Mouse (Mus musculus): ENCODE measurements around the gene Nxph2. TPM values are rescaled to one million over a fixed set of nuclear protein-coding genes. Genes with fewer than 3 reads are reported as not detected.
"Not testable (repeated sequence)": the region's sequence is repeated elsewhere in the genome, so short reads cannot be mapped to it uniquely, and the experiment has no call there.

Nxph2 gene
- total RNA-seq (2012; rRNA removed) (not detected in 2 replicates), total RNA-seq (2014; rRNA removed) (not detected in 2 replicates), polyA plus RNA-seq (2012; ENCODE audit: insufficient read length, low read depth) (not detected in 2 replicates)

GRCm38 (mm10) chr2:23320746-23321585 is at the start of gene Nxph2:
Gene Nxph2 (plus strand): TSS chr2:23321246.
- H3K27ac ChIP-seq (ENCODE audit: insufficient read depth, low read depth) = no peak within 1 kb of the TSS
- no peaks in the 10 kb centered on the region for H3K79me2 ChIP-seq (replicated peaks; ENCODE audit: control insufficient read depth, extremely low read depth, insufficient read depth, poor library complexity, severe bottlenecking)
- no peaks in the 10 kb centered on the region for H3K4me1 ChIP-seq (ENCODE audit: control insufficient read depth in 1 of 2, insufficient read depth in 2 of 2)
- TF ChIP-seq SIN3A (IDR thresholded peaks at IDR 0.05; ENCODE audit: low read length) (no peak), HCFC1 (IDR thresholded peaks at IDR 0.05; ENCODE audit: low read depth, low read length) (no peak)
- H3K9me3 ChIP-seq (replicated peaks; ENCODE audit: low read length) = no peaks in the 10 kb centered on the region
- no peaks in the 10 kb centered on the region for H3K36me3 ChIP-seq (replicated peaks in 1 of 2; ENCODE audit: control insufficient read depth in 1 of 2, insufficient read depth in 1 of 2, low read length in 1 of 2)
- no peak for DNase-seq (ENCODE audit: extremely low read depth)
- in situ Hi-C loops (cut with MboI; ENCODE audit: low pct_ligation_motif_present, low pct_unique_long_range_greater_than_20kb, low sequenced_read_pairs) = loop anchor here (25.0 kb wide), 1 partner anchor 866 kb away; the partner anchor contains the start of gene Il1f9
- no peak within 1 kb of the TSS for H3K4me3 ChIP-seq (replicated peaks in 1 of 3; ENCODE audit: low read depth in 2 of 3, low read length in 2 of 3, poor library complexity in 1 of 3)
- no peak within 1 kb of the TSS for H3K4me2 ChIP-seq (ENCODE audit: insufficient read depth, low read depth, poor library complexity, severe bottlenecking)
- dilution Hi-C loops (cut with MboI; ENCODE audit: extremely low pct_ligation_motif_present, extremely low pct_unique_long_range_greater_than_20kb, low sequenced_read_pairs) = no loop called here
- H3K9ac ChIP-seq (ENCODE audit: insufficient read depth, low read depth) = no peak within 1 kb of the TSS
- H3K27me3 ChIP-seq (replicated peaks) = no peaks in the 10 kb centered on the region

GRCm38 (mm10) chr2:23290991-23291390 is 30.1 kb upstream of the Nxph2 start:
- H3K79me2 ChIP-seq (replicated peaks; ENCODE audit: control insufficient read depth, extremely low read depth, insufficient read depth, poor library complexity, severe bottlenecking); in situ Hi-C loops (cut with MboI; ENCODE audit: low pct_ligation_motif_present, low pct_unique_long_range_greater_than_20kb, low sequenced_read_pairs); H3K4me2 ChIP-seq (ENCODE audit: insufficient read depth, low read depth, poor library complexity, severe bottlenecking); H3K4me1 ChIP-seq (ENCODE audit: control insufficient read depth in 1 of 2, insufficient read depth in 2 of 2); H3K27ac ChIP-seq (ENCODE audit: insufficient read depth, low read depth); H3K4me3 ChIP-seq (replicated peaks in 1 of 3; ENCODE audit: low read depth in 2 of 3, low read length in 2 of 3, poor library complexity in 1 of 3); H3K36me3 ChIP-seq (replicated peaks in 1 of 2; ENCODE audit: control insufficient read depth in 1 of 2, insufficient read depth in 1 of 2, low read length in 1 of 2); H3K27me3 ChIP-seq (replicated peaks); dilution Hi-C loops (cut with MboI; ENCODE audit: extremely low pct_ligation_motif_present, extremely low pct_unique_long_range_greater_than_20kb, low sequenced_read_pairs); H3K9ac ChIP-seq (ENCODE audit: insufficient read depth, low read depth); H3K9me3 ChIP-seq (replicated peaks; ENCODE audit: low read length): not testable (repeated sequence)
- TF ChIP-seq SIN3A (IDR thresholded peaks at IDR 0.05; ENCODE audit: low read length) = peak; percentile 48; the same call in 1 of the 2 replicates
- DNase-seq (ENCODE audit: extremely low read depth) = peak; percentile 31

- no peaks in the 10 kb centered on the region for H3K36me3 ChIP-seq (replicated peaks in 1 of 2; ENCODE audit: control insufficient read depth in 1 of 2, insufficient read depth in 1 of 2, low read length in 1 of 2)
- H3K9me3 ChIP-seq (replicated peaks; ENCODE audit: low read length) = no peaks in the 10 kb centered on the region
- dilution Hi-C loops (cut with MboI; ENCODE audit: extremely low pct_ligation_motif_present, extremely low pct_unique_long_range_greater_than_20kb, low sequenced_read_pairs) (no loop called here), in situ Hi-C loops (cut with MboI; ENCODE audit: low pct_ligation_motif_present, low pct_unique_long_range_greater_than_20kb, low sequenced_read_pairs) (loop anchor here (25.0 kb wide), 1 partner anchor 872 kb away; the partner anchor contains the start of gene Il1f9)
- no peak for TF ChIP-seq BHLHE40 (IDR thresholded peaks at IDR 0.05; ENCODE audit: low read depth, low read length)
- TF ChIP-seq CTCF (conservative IDR thresholded peaks at IDR 0.05 in 1 of 2, IDR thresholded peaks at IDR 0.05 in 1 of 2; ENCODE audit: low read depth in 2 of 2, low read length in 2 of 2) = peak in 1 of 2 experiments; percentile 56; a peak in 2 of 4 replicates
- peak; percentile 37 for TF ChIP-seq SMC3 (IDR thresholded peaks at IDR 0.05; ENCODE audit: low read depth, low read length)
- TF ChIP-seq MAFK (IDR thresholded peaks at IDR 0.05; ENCODE audit: insufficient replicate concordance, low read length) = no peak
- peak; percentile 56 for TF ChIP-seq RAD21 (IDR thresholded peaks at IDR 0.05; ENCODE audit: low read depth, low read length)
- no peak overlapping the region for H3K4me2 ChIP-seq (ENCODE audit: insufficient read depth, low read depth, poor library complexity, severe bottlenecking)
- no peaks in the 10 kb centered on the region for H3K4me1 ChIP-seq (ENCODE audit: control insufficient read depth in 1 of 2, insufficient read depth in 2 of 2)
- H3K4me3 ChIP-seq (replicated peaks in 1 of 3; ENCODE audit: low read depth in 2 of 3, low read length in 2 of 3, poor library complexity in 1 of 3) = no peak overlapping the region
- no peaks in the 10 kb centered on the region for H3K27me3 ChIP-seq (replicated peaks)
- DNase-seq (ENCODE audit: extremely low read depth) = peak; percentile 0
- H3K79me2 ChIP-seq (replicated peaks; ENCODE audit: control insufficient read depth, extremely low read depth, insufficient read depth, poor library complexity, severe bottlenecking) = no peaks in the 10 kb centered on the region
- H3K27ac ChIP-seq (ENCODE audit: insufficient read depth, low read depth) = no peak overlapping the region
- H3K9ac ChIP-seq (ENCODE audit: insufficient read depth, low read depth) = no peak overlapping the region
Observed at GRCm38 (mm10) chr2:23314869-23315268, 6.2 kb upstream of the Nxph2 start.

Other genes with a start within 250 kb of the Nxph2 start
- 8.1 and 9.2 TPM in 2 replicates for gene Mastl, start 165.2 kb upstream of the Nxph2 start, total RNA-seq (2012; rRNA removed)
- 14.8 and 15.6 TPM in 2 replicates for gene Mastl, start 165.2 kb upstream of the Nxph2 start, total RNA-seq (2014; rRNA removed)
- 9.5 and 10.7 TPM in 2 replicates for gene Mastl, start 165.2 kb upstream of the Nxph2 start, polyA plus RNA-seq (2012; ENCODE audit: insufficient read length, low read depth)
- gene Yme1l1, start 164.9 kb upstream of the Nxph2 start, total RNA-seq (2012; rRNA removed) = 58.6 and 69.5 TPM in 2 replicates
- 131 and 159 TPM in 2 replicates for gene Yme1l1, start 164.9 kb upstream of the Nxph2 start, total RNA-seq (2014; rRNA removed)
- 78.2 and 90.5 TPM in 2 replicates for gene Yme1l1, start 164.9 kb upstream of the Nxph2 start, polyA plus RNA-seq (2012; ENCODE audit: insufficient read length, low read depth)
- not detected in 2 replicates for gene 4931423N10Rik, start 113.8 kb upstream of the Nxph2 start, total RNA-seq (2012; rRNA removed)
- not detected in 2 replicates for gene 4931423N10Rik, start 113.8 kb upstream of the Nxph2 start, total RNA-seq (2014; rRNA removed)
- not detected in 2 replicates for gene 4931423N10Rik, start 113.8 kb upstream of the Nxph2 start, polyA plus RNA-seq (2012; ENCODE audit: insufficient read length, low read depth)